Mouse (Mus musculus): Measurements from ENCODE around the gene Nr1h3. TPM values are rescaled to one million over a fixed set of nuclear protein-coding genes. Genes with fewer than 3 reads are reported as not detected.
"Not testable (repeated sequence)": the region's sequence is repeated elsewhere in the genome, so short reads cannot be mapped to it uniquely, and the experiment has no call there.

Gene Nr1h3
- polyA plus RNA-seq (2016; fragmentation: Nextera tagmentation; extraction: Ambion mirVana): 1.0 and 1.7 TPM in 2 replicates

- Histone ChIP-seq H3K27ac (peak within 1 kb of the TSS; percentile 82), H3K4me1 (peaks cover 12% of the 10 kb centered on the region), H3K9ac (peak within 1 kb of the TSS; percentile 84), H3K9me3 (no peaks in the 10 kb centered on the region), H3K4me3 (peak within 1 kb of the TSS; percentile 73), H3K36me3 (peaks cover 23% of the 10 kb centered on the region), H3K27me3 (replicated peaks) (no peaks in the 10 kb centered on the region), H3K4me2 (replicated peaks) (peak within 1 kb of the TSS; percentile 72)
- ATAC-seq (ENCODE audit: low FRiP score, low read depth): peak; percentile 96
- WGBS: 4% methylated on average over 28 of the region's 28 CpGs
These were observed at the start of gene Nr1h3, which contains the start of gene Acp2 for GRCm38 (mm10) chr2:91202222-91202971. Gene Nr1h3 (minus strand): TSS chr2:91202834. Gene Acp2 (plus strand): TSS chr2:91202885.

DNA sequence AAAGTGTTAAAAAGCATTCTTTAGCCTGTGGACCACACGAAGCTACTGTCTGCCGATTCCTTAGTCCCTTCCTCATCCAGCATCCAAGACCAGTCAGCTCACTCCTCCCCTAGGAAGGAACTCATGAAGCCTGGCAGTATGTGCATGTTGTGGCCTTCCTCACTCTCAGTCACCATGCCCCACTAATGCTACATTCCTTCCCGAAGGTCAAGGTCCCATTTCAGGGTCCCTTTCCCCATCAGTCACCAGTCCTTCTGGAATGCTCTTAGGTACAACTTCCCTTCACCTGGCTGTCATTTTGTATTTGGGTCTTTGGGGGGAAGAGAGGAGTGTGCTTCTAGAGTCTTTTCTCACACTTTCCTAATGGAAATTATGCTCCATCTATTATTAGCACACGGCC, 49.4 kb upstream of the Nr1h3 start:
- Histone ChIP-seq H3K4me1 (peaks cover 20% of the 10 kb centered on the region), H3K27me3 (replicated peaks) (peaks cover 18% of the 10 kb centered on the region), H3K9ac (no peak overlapping the region), H3K4me3 (no peak overlapping the region), H3K4me2 (replicated peaks) (no peak overlapping the region), H3K36me3 (no peaks in the 10 kb centered on the region), H3K27ac (no peak overlapping the region), H3K9me3 (no peaks in the 10 kb centered on the region)
- WGBS: 81% methylated on average over 4 of the region's 4 CpGs
- no peak for ATAC-seq (ENCODE audit: low FRiP score, low read depth)

DNA sequence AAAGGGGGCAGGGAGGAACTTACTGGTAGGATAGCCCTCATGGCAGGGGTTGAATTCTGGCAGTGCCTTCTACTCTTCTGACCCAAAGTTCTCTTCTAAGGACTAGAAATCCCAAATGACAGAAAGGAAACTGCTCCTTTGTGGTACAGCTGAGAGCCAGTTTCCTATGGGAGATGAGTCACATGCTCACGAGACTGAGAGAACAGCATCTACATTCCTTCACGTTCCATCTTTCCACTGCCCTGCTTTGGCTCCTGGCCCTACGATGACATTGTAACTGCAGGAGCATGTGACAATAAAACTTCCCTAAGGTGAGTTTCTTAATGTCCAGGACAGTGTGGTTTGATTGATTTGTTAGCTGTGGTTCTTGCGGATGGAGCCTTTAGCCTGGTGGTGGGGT, 45.7 kb upstream of the Nr1h3 start:
- WGBS: 90% methylated on average over 4 of the region's 4 CpGs
- H3K4me2 ChIP-seq (replicated peaks): no peak overlapping the region
- H3K9ac ChIP-seq: no peak overlapping the region
- ATAC-seq (ENCODE audit: low FRiP score, low read depth): no peak
- H3K9me3 ChIP-seq: no peaks in the 10 kb centered on the region
- H3K4me1 ChIP-seq: peaks cover 2% of the 10 kb centered on the region; the same call in 1 of the 2 replicates
- no peaks in the 10 kb centered on the region for H3K36me3 ChIP-seq
- H3K4me3 ChIP-seq: no peak overlapping the region
- H3K27ac ChIP-seq: no peak overlapping the region
- H3K27me3 ChIP-seq (replicated peaks): peaks cover 5% of the 10 kb centered on the region; the same call in 1 of the 2 replicates

DNA sequence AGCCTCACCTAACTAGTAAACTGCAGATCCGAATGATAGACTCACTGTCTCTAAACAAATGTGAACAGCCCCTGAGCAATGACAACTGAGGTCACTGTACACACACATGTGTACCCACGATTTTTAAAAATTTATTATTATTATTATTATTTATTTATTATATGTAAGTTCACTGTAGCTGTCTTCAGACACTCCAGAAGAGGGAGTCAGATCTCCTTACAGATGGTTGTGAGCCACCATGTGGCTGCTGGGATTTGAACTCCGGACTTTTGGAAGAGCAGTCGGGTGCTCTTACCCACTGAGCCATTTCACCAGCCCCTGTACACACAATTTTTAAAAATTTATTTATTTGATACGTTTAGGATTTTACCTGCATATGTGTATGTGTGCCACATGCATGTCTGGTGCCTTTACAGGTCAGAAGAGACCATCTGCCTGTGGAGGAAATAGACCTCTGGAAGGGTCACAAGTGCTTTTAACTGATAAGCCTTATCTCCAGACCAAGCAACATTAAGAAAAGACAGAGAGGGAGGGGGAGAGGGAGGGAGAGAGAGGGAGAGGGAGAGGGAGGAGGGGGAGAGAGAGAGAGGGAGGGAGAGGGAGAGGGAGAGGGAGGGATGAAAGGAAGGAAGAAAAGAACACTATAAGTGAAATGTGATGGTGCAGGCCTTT, 42.1 kb upstream of the Nr1h3 start:
- 82% methylated on average over 5 of the region's 5 CpGs for WGBS
- Histone ChIP-seq H3K36me3 (no peaks in the 10 kb centered on the region), H3K4me1 (peaks cover 4% of the 10 kb centered on the region; the same call in 1 of the 2 replicates), H3K9ac (no peak overlapping the region), H3K27ac (no peak overlapping the region), H3K9me3 (no peaks in the 10 kb centered on the region), H3K4me3 (no peak overlapping the region), H3K27me3 (replicated peaks) (no peaks in the 10 kb centered on the region), H3K4me2 (replicated peaks) (no peak overlapping the region)
- ATAC-seq (ENCODE audit: low FRiP score, low read depth): no peak

DNA sequence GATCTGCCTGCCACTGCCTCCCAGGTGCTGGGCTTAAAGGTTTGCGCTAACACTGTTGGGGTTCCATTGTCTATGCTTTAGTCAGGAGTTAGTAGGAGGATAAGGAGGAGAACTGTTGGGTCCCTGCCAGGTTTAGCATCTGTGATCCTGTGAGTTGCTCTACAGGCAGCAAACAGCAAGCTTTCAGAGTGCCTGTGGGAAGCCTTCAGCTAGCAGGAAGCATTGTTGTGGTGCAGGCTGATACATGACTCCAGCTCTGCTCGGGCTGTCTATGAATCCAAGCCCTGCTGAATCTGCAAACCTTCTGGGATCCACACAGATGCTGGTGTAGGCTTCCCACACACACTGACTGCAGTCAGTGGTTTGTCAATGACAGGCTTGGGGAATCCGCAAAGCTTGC, 40.8 kb upstream of the Nr1h3 start:
- no peaks in the 10 kb centered on the region for H3K27me3 ChIP-seq (replicated peaks)
- ATAC-seq (ENCODE audit: low FRiP score, low read depth): peak; percentile 64; the same call in 1 of the 2 replicates
- no peak overlapping the region for H3K4me3 ChIP-seq
- H3K9ac ChIP-seq: no peak overlapping the region
- H3K4me1 ChIP-seq: peaks cover 4% of the 10 kb centered on the region; the same call in 1 of the 2 replicates
- 58% methylated on average over 3 of the region's 3 CpGs for WGBS
- H3K27ac ChIP-seq: no peak overlapping the region
- H3K4me2 ChIP-seq (replicated peaks): no peak overlapping the region
- H3K36me3 ChIP-seq: no peaks in the 10 kb centered on the region
- no peaks in the 10 kb centered on the region for H3K9me3 ChIP-seq

DNA sequence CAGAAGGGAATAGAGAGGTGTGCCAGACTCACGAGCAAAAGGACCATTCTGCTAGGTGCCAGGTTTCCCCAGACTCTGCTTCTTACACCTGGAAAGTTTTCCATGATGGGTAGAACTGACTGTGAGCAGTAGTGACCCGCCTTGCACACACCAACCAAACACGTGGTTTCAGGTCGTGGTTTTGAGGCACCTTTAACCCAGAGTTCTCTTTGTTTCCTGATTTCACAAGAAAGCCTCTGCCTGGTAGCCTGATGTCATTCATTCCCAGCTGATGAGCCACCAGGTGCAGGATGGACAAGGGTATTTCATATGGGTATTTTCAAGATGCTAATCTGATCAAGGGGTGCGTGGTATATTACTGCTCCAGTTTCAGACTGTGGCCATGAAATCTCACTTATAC, 39.9 kb upstream of the Nr1h3 start:
- Histone ChIP-seq H3K36me3 (no peaks in the 10 kb centered on the region), H3K4me3 (no peak overlapping the region), H3K4me2 (replicated peaks) (no peak overlapping the region), H3K9me3 (no peaks in the 10 kb centered on the region), H3K9ac (no peak overlapping the region), H3K27ac (no peak overlapping the region), H3K27me3 (replicated peaks) (no peaks in the 10 kb centered on the region), H3K4me1 (peaks cover 4% of the 10 kb centered on the region; the same call in 1 of the 2 replicates)
- no peak for ATAC-seq (ENCODE audit: low FRiP score, low read depth)
- WGBS: 59% methylated on average over 5 of the region's 5 CpGs

GRCm38 (mm10) chr2:91237511-91238080, 35.0 kb upstream of the Nr1h3 start:
- 0 out of 2 replicates have a peak overlapping the region, but pooled peaks have one; percentile 72 for H3K27ac ChIP-seq
- H3K9me3 ChIP-seq; H3K4me1 ChIP-seq; H3K27me3 ChIP-seq (replicated peaks); H3K36me3 ChIP-seq: not testable (repeated sequence)
- H3K4me3 ChIP-seq: peak overlapping the region; percentile 47
- peak; percentile 31 for ATAC-seq (ENCODE audit: low FRiP score, low read depth)
- WGBS: 29% methylated on average over 4 of the region's 4 CpGs
- peak overlapping the region; percentile 33; the same call in 1 of the 2 replicates for H3K9ac ChIP-seq
- peak overlapping the region; percentile 79 for H3K4me2 ChIP-seq (replicated peaks)

- Histone ChIP-seq H3K9me3 (no peaks in the 10 kb centered on the region), H3K27ac (peak within 1 kb of the TSS; percentile 72), H3K4me1 (no peaks in the 10 kb centered on the region), H3K4me2 (replicated peaks) (peak within 1 kb of the TSS; percentile 79), H3K27me3 (replicated peaks) (no peaks in the 10 kb centered on the region), H3K4me3 (peak within 1 kb of the TSS; percentile 47), H3K36me3 (peaks cover 6% of the 10 kb centered on the region; the same call in 1 of the 2 replicates), H3K9ac (peak within 1 kb of the TSS; percentile 33)
- ATAC-seq (ENCODE audit: low FRiP score, low read depth): peak; percentile 97
- under 1% methylated on average over 48 of the region's 48 CpGs for WGBS
These were observed 34.2 kb upstream of the Nr1h3 start, which contains the start of gene Ddb2 for GRCm38 (mm10) chr2:91236601-91237510. Gene Ddb2 (minus strand): TSS chr2:91236982.

- 85% methylated on average over 2 of the region's 2 CpGs for WGBS
- Histone ChIP-seq H3K36me3 (peaks cover 6% of the 10 kb centered on the region; the same call in 1 of the 2 replicates), H3K9ac (no peak overlapping the region), H3K27me3 (replicated peaks) (no peaks in the 10 kb centered on the region), H3K4me3 (no peak overlapping the region), H3K4me2 (replicated peaks) (no peak overlapping the region), H3K4me1 (no peaks in the 10 kb centered on the region), H3K9me3 (no peaks in the 10 kb centered on the region), H3K27ac (no peak overlapping the region)
- no peak for ATAC-seq (ENCODE audit: low FRiP score, low read depth)
These were observed 27.1 kb upstream of the Nr1h3 start for GRCm38 (mm10) chr2:91229735-91230134.

DNA sequence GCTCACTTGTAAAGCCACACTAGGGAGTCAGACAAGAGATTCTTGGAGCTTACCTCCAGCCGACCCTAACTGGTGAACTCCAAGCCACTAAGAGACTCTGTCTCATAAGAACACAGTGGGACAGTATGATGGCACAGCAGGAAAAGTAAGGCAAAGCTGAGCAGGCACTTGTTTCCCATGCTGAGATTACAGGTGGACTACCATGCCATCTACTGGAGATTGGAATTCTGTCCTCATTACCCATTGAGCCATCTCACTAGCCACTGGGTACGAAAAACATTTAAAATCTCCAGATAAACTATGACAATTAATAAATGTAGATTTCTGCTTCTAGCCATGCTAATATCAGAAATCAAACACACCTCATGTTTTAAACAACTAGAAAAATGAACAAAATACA, 21.0 kb upstream of the Nr1h3 start:
- Histone ChIP-seq H3K9ac (no peak overlapping the region), H3K27me3 (replicated peaks) (no peaks in the 10 kb centered on the region), H3K9me3 (no peaks in the 10 kb centered on the region), H3K27ac (no peak overlapping the region), H3K36me3 (no peaks in the 10 kb centered on the region), H3K4me2 (replicated peaks) (no peak overlapping the region), H3K4me3 (no peak overlapping the region), H3K4me1 (no peaks in the 10 kb centered on the region)
- 86% methylated on average over 2 of the region's 2 CpGs for WGBS
- ATAC-seq (ENCODE audit: low FRiP score, low read depth): no peak

DNA sequence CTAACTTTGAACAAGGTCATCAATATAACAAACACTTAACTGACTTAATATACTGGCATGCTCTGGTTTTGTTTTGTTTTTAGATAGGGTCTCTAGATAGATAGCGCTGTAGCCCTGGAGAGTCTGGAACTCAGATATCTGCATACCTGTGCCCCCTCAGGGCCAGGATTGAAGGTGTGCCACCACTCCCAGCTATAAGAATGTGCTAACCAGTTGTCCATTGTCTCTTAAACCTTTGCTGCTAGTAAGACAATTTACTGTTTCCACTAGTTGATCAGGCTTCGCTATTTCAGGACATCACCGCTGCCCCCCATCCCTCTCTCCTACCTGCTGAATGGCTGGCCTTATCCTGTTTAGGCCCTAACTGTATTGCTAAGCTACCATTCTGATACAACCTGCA, 17.9 kb upstream of the Nr1h3 start:
- WGBS: 96% methylated on average over 3 of the region's 3 CpGs
- H3K4me2 ChIP-seq (replicated peaks): no peak overlapping the region
- no peaks in the 10 kb centered on the region for H3K4me1 ChIP-seq
- H3K27me3 ChIP-seq (replicated peaks): no peaks in the 10 kb centered on the region
- H3K9me3 ChIP-seq: no peaks in the 10 kb centered on the region
- no peak overlapping the region for H3K27ac ChIP-seq
- ATAC-seq (ENCODE audit: low FRiP score, low read depth): no peak
- no peak overlapping the region for H3K9ac ChIP-seq
- H3K36me3 ChIP-seq: peaks cover 7% of the 10 kb centered on the region
- no peak overlapping the region for H3K4me3 ChIP-seq

All from neural tube, embryonic 12.5 days (tissue).